Mouse (Mus musculus): ENCODE measurements around the gene Erbb4.

DNA sequence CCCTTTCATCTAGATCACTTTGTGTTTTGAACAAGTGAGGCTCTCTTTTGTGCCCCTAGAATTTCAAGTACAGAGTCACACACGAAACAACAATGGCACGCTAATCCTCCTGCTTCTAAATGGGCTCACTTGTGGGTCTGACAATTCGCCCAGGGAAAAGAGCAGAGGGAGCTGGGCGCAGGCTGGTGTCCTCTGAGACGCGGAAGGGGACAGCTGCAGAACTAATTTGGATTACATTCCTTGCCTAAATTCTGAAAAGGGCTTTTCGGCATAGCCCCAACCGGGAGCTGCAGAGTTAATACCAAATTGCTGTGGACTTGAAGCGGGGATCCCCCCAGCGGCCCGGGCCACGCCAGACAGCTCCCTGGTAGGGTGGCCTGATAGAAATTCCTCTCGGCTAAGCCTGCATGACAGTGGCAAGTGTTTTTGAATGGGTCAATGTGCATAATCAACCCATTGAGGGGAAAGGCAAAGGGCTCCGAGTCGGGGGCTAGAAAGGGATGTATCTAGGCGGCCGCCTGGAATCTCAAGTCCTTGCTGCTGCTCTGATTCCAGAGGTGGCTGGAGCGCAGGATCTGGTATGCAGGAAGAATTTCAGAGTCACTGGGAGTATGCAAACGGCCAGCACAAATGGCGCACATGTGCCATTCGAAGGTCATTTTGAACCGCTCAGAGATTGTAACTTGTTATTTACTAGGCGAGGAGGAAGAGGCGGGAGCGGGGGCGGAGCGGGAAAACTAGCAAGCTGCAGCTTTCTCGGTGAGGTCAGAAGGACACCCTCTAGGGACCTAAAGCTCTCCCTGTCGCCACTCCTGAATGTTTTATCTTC lies 2.2 kb downstream of the Erbb4 start:
- TF ChIP-seq CTCF (IDR thresholded peaks at IDR 0.05; ENCODE audit: extremely low read depth, insufficient read length, insufficient replicate concordance, low read depth, low read length) (no peak), POLR2A (IDR thresholded peaks at IDR 0.05; ENCODE audit: low read depth, low read length) (no peak)

All from small intestine, adult 2 months (tissue).